Mouse (Mus musculus): ENCODE results near the gene Ell3.

Gene Ell3

DNA sequence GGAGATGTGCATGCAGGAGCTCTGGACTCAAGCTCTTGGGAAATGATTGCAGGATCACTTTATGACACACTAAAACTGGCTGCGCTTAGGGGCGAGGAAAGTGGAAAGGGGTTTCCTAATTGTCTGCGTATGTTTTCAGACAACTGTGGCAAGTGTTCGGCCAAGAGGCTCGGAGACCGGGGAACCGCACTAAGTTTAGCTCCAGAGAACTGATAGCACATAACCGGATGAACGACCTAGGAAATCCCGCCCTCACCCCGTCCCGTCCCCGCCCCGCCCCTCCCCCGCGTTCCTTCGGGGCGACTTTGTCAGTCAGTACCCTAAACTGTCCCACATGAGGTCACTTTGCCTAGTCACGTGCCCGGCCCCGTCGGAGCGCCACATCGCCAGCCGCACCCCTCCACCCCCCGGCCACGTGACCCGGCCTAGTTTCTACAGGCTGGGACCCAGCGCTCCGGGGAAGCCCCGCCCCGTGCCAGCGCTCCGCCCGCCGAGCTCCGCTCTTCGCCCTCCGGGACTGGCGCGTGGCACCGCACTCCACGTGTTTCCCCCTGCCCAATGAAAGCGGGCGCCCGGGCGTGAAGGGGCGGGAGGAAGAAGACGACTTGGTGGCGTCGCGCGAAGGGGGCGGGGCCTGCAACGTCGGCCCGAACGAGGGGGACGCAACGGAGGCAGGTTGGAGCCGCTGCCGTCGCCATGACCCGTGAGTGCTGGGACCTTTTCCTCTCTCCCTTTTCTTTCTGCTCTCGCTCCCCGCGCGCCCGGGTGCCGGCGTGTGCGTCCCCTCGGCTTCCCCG is 4.9 kb upstream of the Ell3 start, which contains the start of gene Serf2:
TSS of gene Serf2 (plus strand) at position 457 of the 797 bp plus-strand sequence.
- in situ Hi-C loops (cut with MboI; ENCODE audit: unreplicated experiment in 2 of 2): loop anchor here in 1 of 2 experiments (5.0 kb wide), 1 partner anchor 37 kb away; the partner anchor contains the start of genes Catsper2 and Pdia3

DNA sequence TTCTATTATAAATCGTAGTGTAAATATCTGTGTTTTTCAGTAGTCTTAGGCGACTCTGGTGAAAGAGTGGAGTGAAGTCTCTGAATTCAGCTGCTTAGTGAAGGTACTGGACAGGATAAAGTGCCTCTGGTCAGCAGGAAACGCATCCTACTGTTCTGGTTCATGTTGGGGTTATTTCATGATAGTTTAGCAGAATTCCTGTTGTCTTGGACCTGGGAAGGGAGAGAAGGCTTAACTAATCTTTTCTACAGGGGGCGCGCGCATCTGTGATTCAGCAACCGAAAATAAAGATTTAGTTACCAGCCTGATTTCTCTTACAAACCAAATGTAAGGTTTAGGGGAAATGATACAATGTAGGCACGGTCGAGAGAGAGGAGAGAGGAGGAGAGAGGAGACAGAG is 4.1 kb upstream of the Ell3 start:
- in situ Hi-C loops (cut with MboI; ENCODE audit: unreplicated experiment in 2 of 2): loop anchor here in 1 of 2 experiments (5.0 kb wide), 1 partner anchor 36 kb away; the partner anchor contains the start of genes Catsper2 and Pdia3

DNA sequence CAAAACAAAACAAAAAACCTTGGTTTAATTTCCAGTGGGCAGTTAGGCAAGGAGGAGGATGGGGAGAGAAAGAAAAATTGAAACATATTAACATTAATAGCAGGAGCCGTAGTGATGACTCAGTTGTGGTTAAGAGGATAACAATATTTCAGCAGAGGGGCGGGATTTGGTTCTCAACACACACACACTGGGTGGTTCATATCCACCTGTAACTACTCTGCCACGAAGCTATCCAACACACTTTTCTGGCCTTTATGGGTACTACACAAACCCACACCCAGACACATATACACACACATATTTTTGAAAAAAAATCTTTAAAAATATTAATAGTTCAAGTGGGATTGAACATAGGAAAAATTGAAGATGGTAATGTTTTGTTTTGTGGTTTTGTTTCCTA is 2.9 kb upstream of the Ell3 start:
- in situ Hi-C loops (cut with MboI; ENCODE audit: unreplicated experiment in 2 of 2): loop anchor here in 1 of 2 experiments (5.0 kb wide), 1 partner anchor 35 kb away; the partner anchor contains the start of genes Catsper2 and Pdia3

DNA sequence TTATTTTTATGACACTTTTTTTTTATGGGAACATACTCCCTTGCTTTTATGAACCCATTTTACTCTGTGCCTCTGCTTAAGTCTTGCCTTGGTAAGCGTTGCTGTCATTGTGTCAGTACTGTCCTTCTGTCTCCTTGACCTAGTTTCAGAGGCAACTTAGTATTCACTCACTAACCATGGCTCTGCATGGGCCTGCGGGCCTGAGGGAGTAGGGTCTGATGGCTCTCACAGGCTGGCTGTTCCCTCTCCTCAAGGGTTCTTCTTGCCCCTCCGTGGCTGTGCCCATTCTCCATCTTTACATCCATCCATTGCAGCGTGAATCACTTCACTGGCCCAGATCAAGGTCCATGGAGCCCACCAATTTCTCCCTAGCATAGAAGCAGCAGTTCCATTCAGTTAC is 2.4 kb upstream of the Ell3 start:
- in situ Hi-C loops (cut with MboI; ENCODE audit: unreplicated experiment in 2 of 2): loop anchor here in 1 of 2 experiments (5.0 kb wide), 1 partner anchor 34 kb away; the partner anchor contains the start of genes Catsper2 and Pdia3

DNA sequence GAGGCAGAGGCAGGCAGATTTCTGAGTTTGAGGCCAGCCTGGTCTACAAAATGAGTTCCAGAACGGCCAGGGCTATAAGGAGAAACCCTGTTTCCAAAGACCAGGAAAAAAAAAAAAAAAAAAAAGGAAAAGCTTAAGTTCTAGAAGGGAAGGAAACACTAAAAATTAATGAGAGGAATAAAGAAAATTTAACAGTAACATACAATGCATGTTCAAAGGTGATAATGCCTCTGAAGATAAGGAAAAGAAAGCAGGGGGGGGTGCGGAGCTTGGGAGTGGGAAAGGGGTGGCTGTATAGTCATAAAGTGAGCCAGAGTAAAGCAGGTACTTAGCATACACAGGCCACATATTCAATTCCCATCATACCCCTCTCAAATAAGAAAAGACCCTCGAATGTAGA is 1.0 kb upstream of the Ell3 start:
- in situ Hi-C loops (cut with MboI; ENCODE audit: unreplicated experiment in 2 of 2): loop anchor here in 1 of 2 experiments (5.0 kb wide), 1 partner anchor 33 kb away; the partner anchor contains the start of genes Catsper2 and Pdia3

- in situ Hi-C loops (cut with MboI; ENCODE audit: unreplicated experiment in 2 of 2): no loop called here
Observed at GRCm38 (mm10) chr2:121443068-121443349, 1.1 kb downstream of the Ell3 start.

DNA sequence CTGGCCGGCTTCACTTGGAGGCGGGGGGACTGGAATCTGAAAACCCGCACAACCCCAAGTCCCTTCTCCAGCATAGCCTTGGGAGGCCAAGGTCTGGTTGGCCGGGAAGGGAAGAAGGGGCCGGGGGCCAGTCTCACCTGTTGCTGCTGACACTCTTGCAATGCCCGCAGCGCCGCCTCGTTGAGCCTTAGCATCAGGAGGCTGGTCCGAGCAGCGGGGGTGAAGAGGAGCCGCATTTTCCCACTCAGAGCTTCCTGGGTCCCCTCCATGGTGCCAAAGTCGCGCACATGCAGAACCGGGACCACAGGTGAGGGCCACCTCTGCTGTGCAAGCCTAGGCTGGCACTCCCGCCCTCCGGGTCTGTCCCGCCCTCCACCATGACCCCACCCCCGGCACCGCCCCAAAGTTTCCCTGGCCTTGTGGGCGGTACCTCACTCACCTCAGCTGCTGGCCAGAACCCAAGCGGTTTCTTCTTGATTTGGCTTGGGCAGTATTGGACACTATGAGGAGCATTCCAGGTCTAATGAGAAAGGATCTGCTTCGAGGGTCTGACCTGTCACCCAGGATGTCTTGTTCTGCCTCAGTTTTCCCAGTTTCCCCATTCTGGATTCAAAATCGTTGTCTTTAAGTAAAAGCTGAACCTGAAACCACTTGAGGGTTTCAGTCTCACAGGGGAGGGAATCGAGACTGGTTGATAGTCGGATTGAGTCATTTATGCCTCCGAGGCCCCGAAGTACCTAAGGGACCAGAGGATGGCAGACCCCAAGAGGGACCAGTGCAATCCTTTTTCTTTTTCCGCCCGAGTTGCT is 1.6 kb downstream of the Ell3 start:
- in situ Hi-C loops (cut with MboI; ENCODE audit: unreplicated experiment in 2 of 2): no loop called here

GRCm38 (mm10) chr2:121441800-121442199 is 2.3 kb downstream of the Ell3 start:
- in situ Hi-C loops (cut with MboI; ENCODE audit: unreplicated experiment in 2 of 2): no loop called here

- in situ Hi-C loops (cut with MboI; ENCODE audit: unreplicated experiment in 2 of 2): no loop called here
Observed at GRCm38 (mm10) chr2:121440834-121441605, 3.1 kb downstream of the Ell3 start.

DNA sequence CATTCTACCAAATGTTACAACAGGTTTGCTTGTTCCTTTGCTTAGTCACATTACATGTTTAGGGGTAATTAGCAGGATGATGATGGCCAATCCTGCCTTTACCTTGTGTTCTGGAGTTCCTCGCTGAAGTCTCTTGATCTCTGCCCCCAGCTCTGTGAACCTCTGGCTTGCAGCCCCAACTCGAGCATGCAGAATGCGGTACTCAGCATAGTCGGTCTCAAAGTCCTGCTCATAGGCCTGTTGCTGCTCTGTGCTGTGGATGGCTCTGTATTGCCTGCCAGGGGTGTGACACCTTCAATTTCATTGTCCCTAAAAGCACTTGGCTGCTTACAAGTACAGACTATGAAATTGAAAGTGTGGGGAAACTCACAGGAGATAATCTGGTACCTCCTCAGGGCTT is 4.3 kb downstream of the Ell3 start:
- in situ Hi-C loops (cut with MboI; ENCODE audit: unreplicated experiment in 2 of 2): no loop called here

GRCm38 (mm10) chr2:121434854-121435253 is 9.2 kb downstream of the Ell3 start:
- in situ Hi-C loops (cut with MboI; ENCODE audit: unreplicated experiment in 2 of 2): no loop called here

DNA sequence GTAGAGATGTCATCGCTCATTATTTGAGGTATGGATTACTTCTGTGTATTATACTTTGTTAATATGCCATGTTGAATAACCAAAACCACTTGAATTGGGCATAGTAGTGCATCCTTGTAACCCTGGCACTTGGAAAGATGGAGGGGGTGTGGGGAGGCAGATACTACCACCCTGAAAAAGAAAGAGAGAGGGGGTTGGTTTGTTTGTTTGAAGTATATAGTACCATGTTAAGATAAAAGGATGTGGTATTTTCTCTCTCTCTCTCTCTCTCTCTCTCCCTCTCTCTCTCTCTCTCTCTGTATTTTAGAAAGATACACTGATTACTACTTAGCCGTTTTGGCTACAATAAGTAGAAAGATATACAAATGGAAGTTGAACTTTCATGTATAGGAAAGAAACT is 18.2 kb downstream of the Ell3 start:
- in situ Hi-C loops (cut with MboI; ENCODE audit: unreplicated experiment in 2 of 2): no loop called here

DNA sequence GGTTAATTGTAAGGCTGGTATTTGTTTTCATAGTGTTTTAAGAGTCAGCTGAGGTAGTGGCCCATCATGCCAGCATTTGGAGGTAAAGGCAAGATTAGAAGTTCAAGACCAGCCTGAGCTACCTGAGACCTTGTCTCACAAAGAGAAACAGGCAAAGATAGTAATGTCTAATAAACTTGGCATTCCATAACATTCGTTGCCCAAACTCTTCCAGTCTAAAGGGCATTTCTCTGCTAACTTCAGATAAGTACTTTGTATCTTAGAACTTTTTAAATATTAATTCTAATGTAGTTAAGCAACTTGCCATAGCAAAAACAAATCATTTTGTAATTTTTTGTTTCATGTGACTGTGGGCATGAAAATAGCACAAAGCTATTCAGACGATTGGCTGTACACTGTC is 20.9 kb downstream of the Ell3 start:
- in situ Hi-C loops (cut with MboI; ENCODE audit: unreplicated experiment in 2 of 2): no loop called here

- in situ Hi-C loops (cut with MboI; ENCODE audit: unreplicated experiment in 2 of 2): no loop called here
Observed at GRCm38 (mm10) chr2:121418476-121418875, 25.6 kb downstream of the Ell3 start.

DNA sequence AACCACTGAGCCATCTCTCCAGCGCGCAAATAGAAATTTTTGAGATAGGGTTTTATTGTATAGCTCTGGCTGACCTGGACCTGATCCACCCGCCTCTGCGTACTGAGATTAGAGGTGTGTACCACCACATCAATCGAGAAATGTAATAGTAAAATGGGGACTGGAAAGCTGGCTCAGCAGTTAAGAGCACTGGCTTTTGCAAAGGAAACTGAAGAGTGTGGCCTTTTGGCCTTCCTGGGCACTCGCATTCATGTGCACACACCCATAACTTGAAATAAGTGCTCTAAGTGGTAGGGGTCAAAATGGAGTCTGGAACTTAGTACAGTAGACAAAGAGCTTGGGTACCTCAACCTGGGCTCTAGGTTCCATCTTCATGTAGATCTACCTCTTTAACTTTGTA is 27.7 kb downstream of the Ell3 start:
- in situ Hi-C loops (cut with MboI; ENCODE audit: unreplicated experiment in 2 of 2): no loop called here

GRCm38 (mm10) chr2:121415591-121415990 is 28.5 kb downstream of the Ell3 start:
- in situ Hi-C loops (cut with MboI; ENCODE audit: unreplicated experiment in 2 of 2): no loop called here

DNA sequence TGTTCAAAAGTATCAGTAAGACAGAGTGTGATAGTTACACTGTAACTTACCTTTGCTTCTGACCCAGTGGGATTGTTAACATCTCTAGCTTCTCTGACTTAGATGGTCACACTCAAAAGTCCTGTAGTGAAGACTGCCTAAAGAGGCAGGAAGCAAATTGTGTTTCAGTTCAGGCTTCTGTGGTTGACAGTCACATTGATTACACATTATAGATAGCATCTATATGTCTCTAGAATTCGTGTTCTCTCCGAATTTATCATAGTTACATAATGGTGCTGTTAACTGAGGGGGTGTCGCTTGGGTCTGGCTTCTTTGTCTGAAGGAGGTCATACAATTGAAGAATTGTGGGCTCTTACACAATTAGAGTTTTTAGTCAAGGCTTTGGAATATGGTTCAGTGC is 29.0 kb downstream of the Ell3 start:
- in situ Hi-C loops (cut with MboI; ENCODE audit: unreplicated experiment in 2 of 2): no loop called here

GRCm38 (mm10) chr2:121414139-121414685 is 29.9 kb downstream of the Ell3 start:
- in situ Hi-C loops (cut with MboI; ENCODE audit: unreplicated experiment in 2 of 2): loop anchor here in 1 of 2 experiments (5.0 kb wide), 1 partner anchor 33 kb away; the partner anchor contains the start of gene Serf2

GRCm38 (mm10) chr2:121413387-121414042 is 30.6 kb downstream of the Ell3 start, which contains the start of the genes Pdia3 and Catsper2:
Gene Pdia3, plus strand, starts transcription at chr2:121413775.
Gene Catsper2, minus strand, starts transcription at chr2:121413792.
- in situ Hi-C loops (cut with MboI; ENCODE audit: unreplicated experiment in 2 of 2): loop anchor here in 1 of 2 experiments (5.0 kb wide), 1 partner anchor 34 kb away; the partner anchor contains the start of gene Serf2

Data from v-Abl transformed pro-B cells (cell line).